In genomic region chr7:127111461-127111860, GRCm38 (mm10) we compare ENCODE assay signal across 9 mouse cellular contexts. TPM values are rescaled to one million over a fixed set of nuclear protein-coding genes. Genes with fewer than 3 reads are reported as not detected.
DNase-seq lines count a peak whose midpoint lies in the region; ATAC-seq and TF ChIP-seq lines count a peak whose summit lies in the region.
"Had no signal": no experiment of that assay in that cellular context is flagged by ENCODE, and none has a peak within 500 bp of the region (broad histone marks: within the 10 kb centered on the region; RNA-seq: fewer than 3 reads in every experiment).

No protein-coding gene starts in this region.

- TF ChIP-seq CTCF in E14TG2a.4 (conservative IDR thresholded peaks at IDR 0.05; ENCODE audit: low read length) = peak; percentile 84
- TF ChIP-seq CTCF in brain, embryonic 14.5 days (IDR thresholded peaks at IDR 0.05; ENCODE audit: borderline replicate concordance, extremely low read depth, insufficient read depth, insufficient read length) = peak; percentile 59; the same call in 1 of the 2 replicates
- TF ChIP-seq CTCF in liver, embryonic 14.5 days (IDR thresholded peaks at IDR 0.05; ENCODE audit: low read depth) = peak; percentile 98

- H3K4me3 ChIP-seq in intestine, embryonic 14.5 days (ENCODE audit: low read depth, low read length) = no peak overlapping the region
- H3K4me3 ChIP-seq in intestine, embryonic 16.5 days (ENCODE audit: low read length) = no peak overlapping the region
- H3K4me3 ChIP-seq in E14TG2a.4 (replicated peaks; ENCODE audit: low read length) = no peak overlapping the region
- H3K4me3 ChIP-seq in liver, embryonic 14.5 days (ENCODE audit: insufficient read depth in 1 of 2, low read depth in 2 of 2, low read length in 2 of 2) = no peak overlapping the region

- no peak overlapping the region for H3K4me2 ChIP-seq in intestine, embryonic 14.5 days (ENCODE audit: low read length)
- no peak overlapping the region for H3K4me2 ChIP-seq in intestine, embryonic 16.5 days (ENCODE audit: low read depth, low read length)
- H3K4me2 ChIP-seq in liver, embryonic 14.5 days (ENCODE audit: low read depth) = no peak overlapping the region

- ATAC-seq in intestine, embryonic 14.5 days (replicated peaks; ENCODE audit: low FRiP score, low TSS enrichment, low read depth) = no peak
- no peak for ATAC-seq in intestine, embryonic 16.5 days
- ATAC-seq in liver, embryonic 14.5 days (ENCODE audit: insufficient read depth) = peak; percentile 56
- no peak for ATAC-seq in frontal cortex, adult (ENCODE audit: low TSS enrichment)

- no peak overlapping the region for H3K27ac ChIP-seq in intestine, embryonic 14.5 days (ENCODE audit: low read depth)
- H3K27ac ChIP-seq in intestine, embryonic 16.5 days (ENCODE audit: low read length) = no peak overlapping the region
- no peak overlapping the region for H3K27ac ChIP-seq in liver, embryonic 14.5 days
- H3K27ac ChIP-seq: macrophage had no signal

- peak; percentile 65 for DNase-seq in intestine, embryonic 14.5 days (ENCODE audit: low spot score)
- DNase-seq in brain, embryonic 14.5 days (ENCODE audit: low read depth) = peak; percentile 47
- DNase-seq in gastrocnemius, postnatal 14 days = peak; percentile 56
- DNase-seq in liver, embryonic 14.5 days (ENCODE audit: low read depth in 3 of 3, low spot score in 3 of 3) = peak; percentile 61 to 66 (median 64)
- peak; percentile 44 to 65 for DNase-seq in right cerebral cortex, postnatal 10 days (ENCODE audit: low spot score in 2 of 2)

- intact Hi-C loops in gastrocnemius, postnatal 14 days (cut with DNase I; ENCODE audit: low total_unique reads) = loop anchor here (2.0 kb wide), 1 partner anchor 281 kb away; the partner anchor contains the start of gene 4930451I11Rik

- no peaks in the 10 kb centered on the region for H3K36me3 ChIP-seq in intestine, embryonic 14.5 days (ENCODE audit: control insufficient read depth, insufficient read depth, low read length)
- no peaks in the 10 kb centered on the region for H3K36me3 ChIP-seq in intestine, embryonic 16.5 days (ENCODE audit: control insufficient read depth, insufficient read depth, low read length)
- H3K36me3 ChIP-seq in E14TG2a.4 (ENCODE audit: insufficient read depth, low read length) = no peaks in the 10 kb centered on the region
- no peaks in the 10 kb centered on the region; the same call in 1 of the 2 replicates for H3K36me3 ChIP-seq in liver, embryonic 14.5 days (replicated peaks; ENCODE audit: control insufficient read depth, insufficient read depth, low read depth)

- no peaks in the 10 kb centered on the region for H3K9me3 ChIP-seq in intestine, embryonic 14.5 days (ENCODE audit: control insufficient read depth, low read length)
- no peaks in the 10 kb centered on the region for H3K9me3 ChIP-seq in intestine, embryonic 16.5 days (ENCODE audit: control insufficient read depth, low read length)
- no peaks in the 10 kb centered on the region for H3K9me3 ChIP-seq in E14TG2a.4 (ENCODE audit: low read length)
- H3K9me3 ChIP-seq in liver, embryonic 14.5 days (ENCODE audit: control insufficient read depth, low read length) = no peaks in the 10 kb centered on the region

- TF ChIP-seq EP300 in liver, embryonic 14.5 days (IDR thresholded peaks at IDR 0.05; ENCODE audit: low read depth) = no peak

- H3K27me3 ChIP-seq in intestine, embryonic 14.5 days (replicated peaks; ENCODE audit: control insufficient read depth, insufficient read depth, low read length) = no peaks in the 10 kb centered on the region
- no peaks in the 10 kb centered on the region for H3K27me3 ChIP-seq in intestine, embryonic 16.5 days (replicated peaks; ENCODE audit: control insufficient read depth, insufficient read depth, low read length)
- no peaks in the 10 kb centered on the region for H3K27me3 ChIP-seq in E14TG2a.4 (ENCODE audit: insufficient read depth, low read length)
- no peaks in the 10 kb centered on the region for H3K27me3 ChIP-seq in liver, embryonic 14.5 days (ENCODE audit: control insufficient read depth, insufficient read depth, low read length)

- no peak for TF ChIP-seq POLR2A in brain, embryonic 14.5 days (IDR thresholded peaks at IDR 0.05; ENCODE audit: borderline replicate concordance, extremely low read depth, insufficient read depth, insufficient read length, poor library complexity, severe bottlenecking)

- H3K9ac ChIP-seq in intestine, embryonic 14.5 days (ENCODE audit: low read length) = no peak overlapping the region
- no peak overlapping the region for H3K9ac ChIP-seq in intestine, embryonic 16.5 days (ENCODE audit: low read depth, low read length)
- no peak overlapping the region for H3K9ac ChIP-seq in liver, embryonic 14.5 days (replicated peaks)

- H3K4me1 ChIP-seq in intestine, embryonic 14.5 days (replicated peaks; ENCODE audit: control insufficient read depth, insufficient read depth, low read length) = no peaks in the 10 kb centered on the region; the same call in 1 of the 2 replicates
- peaks cover 14% of the 10 kb centered on the region for H3K4me1 ChIP-seq in intestine, embryonic 16.5 days (ENCODE audit: control insufficient read depth, insufficient read depth, low read length)
- H3K4me1 ChIP-seq in E14TG2a.4 (replicated peaks; ENCODE audit: low read depth, low read length) = peaks cover 74% of the 10 kb centered on the region
- peaks cover 3 to 13% of the 10 kb centered on the region in 2 experiments; a peak in 3 of 4 replicates for H3K4me1 ChIP-seq in liver, embryonic 14.5 days (replicated peaks; ENCODE audit: control insufficient read depth in 2 of 2, insufficient read depth in 2 of 2, low read length in 1 of 2)

- WGBS in intestine, embryonic 14.5 days = 46% methylated on average over 6 of the region's 6 CpGs
- WGBS in intestine, embryonic 16.5 days = 39% methylated on average over 6 of the region's 6 CpGs
- WGBS in liver, embryonic 14.5 days (ENCODE audit: insufficient replicate concordance) = 27% methylated on average over 6 of the region's 6 CpGs

RNA-seq across cellular contexts. Expression of gene Qprt, which starts 10.6 kb away (rescaled TPM):
- 2.9 TPM in 2 replicates for polyA plus RNA-seq in intestine, embryonic 14.5 days (2014; fragmentation: Nextera tagmentation; extraction: Ambion mirVana)
- 4.9 and 6.8 TPM in 2 replicates for polyA plus RNA-seq in intestine, embryonic 16.5 days (2015; fragmentation: Nextera tagmentation; extraction: Ambion mirVana)
- 0.75 and 0.76 TPM in 2 replicates for polyA plus RNA-seq in brain, embryonic 14.5 days (2012; rRNA removed)
- 1 to 10 TPM in 1 of 2 experiments, under 1 TPM in 1; 0.97 to 1.4 TPM for total RNA-seq in gastrocnemius, postnatal 14 days (2021)
- polyA plus RNA-seq in liver, embryonic 14.5 days (2012; rRNA removed) = 35.6 and 35.9 TPM in 2 replicates
- polyA plus RNA-seq in liver, embryonic 14.5 days (2014; fragmentation: Nextera tagmentation; extraction: Ambion mirVana) = 48.6 and 49.2 TPM in 2 replicates
- polyA plus RNA-seq: macrophage had no signal

RNA-seq across cellular contexts. Expression of gene AI467606, which starts 20.3 kb away (rescaled TPM):
- 2.6 and 3.9 TPM in 2 replicates for polyA plus RNA-seq in intestine, embryonic 14.5 days (2014; fragmentation: Nextera tagmentation; extraction: Ambion mirVana)
- 7.4 and 7.7 TPM in 2 replicates for polyA plus RNA-seq in intestine, embryonic 16.5 days (2015; fragmentation: Nextera tagmentation; extraction: Ambion mirVana)
- 1.5 and 2.1 TPM in 2 replicates for polyA plus RNA-seq in brain, embryonic 14.5 days (2012; rRNA removed)
- total RNA-seq in gastrocnemius, postnatal 14 days (2021) = under 1 TPM; 0.95 to 0.96 TPM
- 5.3 and 6.4 TPM in 2 replicates for polyA plus RNA-seq in liver, embryonic 14.5 days (2012; rRNA removed)
- polyA plus RNA-seq in liver, embryonic 14.5 days (2014; fragmentation: Nextera tagmentation; extraction: Ambion mirVana) = 7.6 and 8.5 TPM in 2 replicates

RNA-seq across cellular contexts. Expression of gene Zg16, which starts 24.3 kb away (rescaled TPM):
- 0.30 TPM in 1 of 2 replicates, not detected in the other for polyA plus RNA-seq in intestine, embryonic 14.5 days (2014; fragmentation: Nextera tagmentation; extraction: Ambion mirVana)
- polyA plus RNA-seq in intestine, embryonic 16.5 days (2015; fragmentation: Nextera tagmentation; extraction: Ambion mirVana) = 37.2 and 69.9 TPM in 2 replicates
- 0.21 TPM in 1 of 2 replicates, not detected in the other for polyA plus RNA-seq in brain, embryonic 14.5 days (2012; rRNA removed)
- not detected for total RNA-seq in gastrocnemius, postnatal 14 days (2021)
- 0.08 and 0.11 TPM in 2 replicates for polyA plus RNA-seq in liver, embryonic 14.5 days (2012; rRNA removed)
- polyA plus RNA-seq in liver, embryonic 14.5 days (2014; fragmentation: Nextera tagmentation; extraction: Ambion mirVana) = not detected in 2 replicates
- polyA plus RNA-seq: macrophage had no signal

RNA-seq across cellular contexts. Expression of gene Spn, which starts 26.2 kb away (rescaled TPM):
- polyA plus RNA-seq in intestine, embryonic 14.5 days (2014; fragmentation: Nextera tagmentation; extraction: Ambion mirVana) = 0.22 and 0.39 TPM in 2 replicates
- polyA plus RNA-seq in intestine, embryonic 16.5 days (2015; fragmentation: Nextera tagmentation; extraction: Ambion mirVana) = 0.26 and 0.42 TPM in 2 replicates
- 0.09 and 0.10 TPM in 2 replicates for polyA plus RNA-seq in brain, embryonic 14.5 days (2012; rRNA removed)
- total RNA-seq in gastrocnemius, postnatal 14 days (2021) = under 1 TPM; 0.24 to 0.27 TPM
- 8.0 and 10.8 TPM in 2 replicates for polyA plus RNA-seq in liver, embryonic 14.5 days (2012; rRNA removed)
- 7.9 and 8.0 TPM in 2 replicates for polyA plus RNA-seq in liver, embryonic 14.5 days (2014; fragmentation: Nextera tagmentation; extraction: Ambion mirVana)

Comparison
In these comparisons a context has a peak if more than half of its experiments do, and no peak if none do; other contexts are left out.
1. RNA of gene Zg16, which starts 24.3 kb away (polyA plus RNA-seq): 37.2 to 69.9 TPM in intestine, embryonic 16.5 days; 0.30 TPM in intestine, embryonic 14.5 days, 0.21 TPM in brain, embryonic 14.5 days and 0.08 to 0.11 TPM in liver, embryonic 14.5 days; every median in the first group is over 10 times any median in the second.
2. Peak in every context shown above with its lines, with median percentiles within 50 percentile points of each other: DNase-seq and CTCF ChIP-seq.